Mouse (Mus musculus) lung, adult 18-20 months (tissue): ENCODE measurements at regions not wholly inside any gene's neighbourhood (a gene's known extent, or its start where the extent isn't known, plus 50 kb on each side); places are given as distances from the start of the nearest gene placed in this dataset.
"Not testable (repeated sequence)": the region's sequence is repeated elsewhere in the genome, so short reads cannot be mapped to it uniquely, and the experiment has no call there.

ENCODE experiments used
- DNase-seq, 2 experiments: peaks; one replicate each; pipeline ENCODE4 v3.0.0; 2022; ENCODE audit warnings: mixed read lengths in 2 of 2

GRCm38 (mm10) chr10:53482919-53483318 lies 103.2 kb upstream of the Cep85l start:
- DNase-seq, result no peak

- no peak for DNase-seq
Measured at GRCm38 (mm10) chr10:53470200-53470599, 90.5 kb upstream of the Cep85l start.

- DNase-seq, result peak; percentile 13 to 31
Measured at GRCm38 (mm10) chr10:53469611-53470010, 89.9 kb upstream of the Cep85l start.

DNA sequence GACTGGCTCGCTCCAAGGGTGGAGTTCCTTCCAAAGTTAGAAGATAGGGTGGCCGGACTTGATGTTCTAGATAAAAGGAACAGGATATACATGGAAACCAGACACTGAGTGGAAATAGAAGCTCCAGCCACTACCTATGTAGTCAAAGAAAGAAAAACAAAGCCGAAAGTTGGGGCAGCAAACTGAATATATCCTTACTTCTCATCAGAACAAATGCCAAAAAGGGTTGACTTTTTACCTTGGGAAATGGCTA lies 88.5 kb upstream of the Cep85l start:
- DNase-seq, result peak; percentile 9 to 54

- no peak for DNase-seq
Measured at GRCm38 (mm10) chr10:53467472-53468292, 87.9 kb upstream of the Cep85l start.

DNA sequence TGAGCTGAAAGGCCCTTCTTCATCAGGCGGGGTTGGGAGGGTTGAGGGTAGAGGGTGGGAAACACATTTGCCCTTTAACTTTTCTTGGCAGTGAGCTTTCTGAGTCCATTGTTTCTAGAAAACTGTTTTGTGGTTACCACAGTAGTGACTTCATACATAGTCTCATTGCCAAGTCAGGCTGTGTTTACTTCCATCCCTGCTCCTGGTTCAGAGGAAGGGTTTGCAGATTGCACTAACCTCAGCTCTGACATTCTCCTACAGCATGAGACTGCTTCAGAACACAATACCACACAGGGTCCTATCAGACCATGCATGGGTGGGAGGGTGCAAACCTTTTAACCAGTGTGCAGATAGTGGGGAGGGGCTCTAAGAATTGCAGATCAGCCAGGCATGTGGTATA lies 87.1 kb upstream of the Cep85l start:
- DNase-seq, result peak; percentile 33 to 74

- DNase-seq, result no peak
Measured at GRCm38 (mm10) chr10:53466261-53466660, 86.5 kb upstream of the Cep85l start.

- no peak for DNase-seq
Measured at GRCm38 (mm10) chr10:53464581-53464980, 84.8 kb upstream of the Cep85l start.

DNA sequence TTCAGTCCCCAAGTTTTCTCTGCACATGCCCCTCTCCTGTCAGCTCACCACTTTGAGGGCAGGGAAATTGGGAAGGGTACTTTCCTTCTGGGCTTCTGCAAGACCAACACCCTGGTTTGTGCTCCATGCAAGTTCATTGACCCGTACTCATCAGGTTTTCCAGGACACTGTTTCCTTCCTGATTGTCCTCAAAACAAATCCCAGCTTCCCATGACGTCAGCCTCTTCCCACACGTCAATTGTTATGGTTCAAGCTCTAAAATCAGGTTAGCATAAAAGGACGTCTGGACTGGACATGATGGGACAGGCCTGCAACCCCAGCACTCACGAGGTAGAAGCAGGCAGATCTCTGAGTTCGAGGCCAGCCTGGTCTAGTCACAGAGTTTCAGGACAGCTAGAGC lies 84.3 kb upstream of the Cep85l start:
- DNase-seq, result peak; percentile 53 to 78

DNA sequence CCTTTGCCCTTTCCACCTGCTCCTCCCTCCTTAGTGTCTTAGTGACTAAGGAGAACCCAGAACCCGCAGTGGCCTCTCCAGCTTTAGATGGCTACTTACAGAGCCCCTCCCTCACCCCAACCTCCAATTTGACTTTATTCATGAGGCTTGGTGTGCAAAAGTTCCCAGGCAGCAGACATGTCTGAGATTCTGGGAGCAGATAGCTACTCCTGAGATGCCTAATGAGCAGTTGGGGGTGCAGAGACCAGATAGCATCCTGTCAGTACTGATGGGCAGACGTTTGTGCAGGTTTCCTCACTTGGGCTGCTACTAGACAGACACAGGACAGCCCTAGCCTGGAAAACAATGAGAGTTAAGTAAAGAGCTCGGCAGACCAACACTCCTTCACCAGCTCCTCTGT lies 83.7 kb upstream of the Cep85l start:
- no peak for DNase-seq

- DNase-seq, result peak; percentile 23 to 51
Measured at GRCm38 (mm10) chr10:53462449-53463308, 82.9 kb upstream of the Cep85l start.

- DNase-seq, result peak in 1 of 2 experiments; percentile 39
Measured at GRCm38 (mm10) chr10:53461070-53461781, 81.5 kb upstream of the Cep85l start.

DNA sequence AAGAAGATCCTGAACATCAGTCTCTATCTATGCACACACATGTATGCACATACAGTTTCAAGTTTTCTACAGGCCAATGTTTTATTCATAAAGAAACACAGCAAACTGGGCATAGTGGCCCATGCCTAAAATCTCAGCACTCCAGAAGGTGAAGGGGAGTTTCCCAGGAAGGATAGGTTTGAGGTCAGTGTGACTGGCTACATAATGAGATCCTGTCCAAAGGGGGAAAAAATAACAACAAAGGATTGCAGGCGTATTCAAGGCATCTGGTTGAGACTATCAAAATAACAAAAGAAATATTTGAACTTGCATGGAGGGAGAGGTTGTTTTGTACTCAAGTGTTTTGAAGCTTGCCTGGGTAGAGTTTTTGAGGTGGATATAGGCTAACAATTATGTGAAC lies 80.0 kb upstream of the Cep85l start:
- DNase-seq, result not testable (repeated sequence)

- no peak for DNase-seq
Measured at GRCm38 (mm10) chr10:53456027-53456713, 76.4 kb upstream of the Cep85l start.

- no peak for DNase-seq
Measured at GRCm38 (mm10) chr10:53444789-53445188, 65.0 kb upstream of the Cep85l start.

GRCm38 (mm10) chr10:53443443-53443842 lies 63.7 kb upstream of the Cep85l start:
- DNase-seq, result no peak

DNA sequence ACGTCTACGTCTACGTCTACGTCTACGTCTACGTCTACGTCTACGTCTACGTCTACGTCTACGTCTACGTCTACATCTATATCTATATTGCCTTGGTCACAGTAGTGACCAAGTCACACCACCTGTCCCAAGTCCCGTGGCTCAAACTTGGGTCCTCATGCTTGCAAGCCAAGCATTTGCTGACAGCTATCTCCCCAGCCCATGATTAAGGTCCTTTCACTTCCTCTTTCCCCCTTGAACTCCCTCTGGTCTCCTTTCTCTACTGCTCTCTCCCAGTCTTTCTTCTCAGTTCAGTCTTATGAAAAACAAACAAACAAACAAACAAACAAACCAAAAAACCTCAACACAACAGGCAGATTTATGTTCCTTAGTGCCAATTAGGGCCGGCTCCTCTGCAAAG lies 63.2 kb upstream of the Cep85l start:
- DNase-seq, result no peak

DNA sequence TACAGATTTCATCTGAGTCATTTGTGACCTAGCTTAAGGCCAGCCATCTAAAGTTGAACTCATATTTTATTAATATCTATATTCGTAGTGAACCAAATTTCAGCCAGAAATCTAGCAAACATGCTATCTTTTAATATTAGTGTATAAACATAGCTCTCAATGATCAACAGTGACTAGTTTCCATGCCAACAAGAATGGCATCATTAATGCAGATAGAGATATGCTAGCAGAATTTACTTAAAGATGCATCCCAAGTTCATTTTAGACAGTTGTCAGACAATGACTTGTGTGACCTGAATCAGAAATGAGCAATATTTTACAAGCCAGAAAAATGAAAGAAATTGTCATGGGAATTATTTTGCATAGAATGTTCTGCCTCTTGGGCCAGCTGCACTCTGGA lies 60.5 kb upstream of the Cep85l start:
- no peak for DNase-seq

GRCm38 (mm10) chr10:53438388-53438787 lies 58.6 kb upstream of the Cep85l start:
- DNase-seq, result peak in 1 of 2 experiments; percentile 26

GRCm38 (mm10) chr10:53437724-53438123 lies 58.0 kb upstream of the Cep85l start:
- DNase-seq, result no peak

- DNase-seq, result no peak
Measured at GRCm38 (mm10) chr10:53436023-53436475, 56.3 kb upstream of the Cep85l start.

DNA sequence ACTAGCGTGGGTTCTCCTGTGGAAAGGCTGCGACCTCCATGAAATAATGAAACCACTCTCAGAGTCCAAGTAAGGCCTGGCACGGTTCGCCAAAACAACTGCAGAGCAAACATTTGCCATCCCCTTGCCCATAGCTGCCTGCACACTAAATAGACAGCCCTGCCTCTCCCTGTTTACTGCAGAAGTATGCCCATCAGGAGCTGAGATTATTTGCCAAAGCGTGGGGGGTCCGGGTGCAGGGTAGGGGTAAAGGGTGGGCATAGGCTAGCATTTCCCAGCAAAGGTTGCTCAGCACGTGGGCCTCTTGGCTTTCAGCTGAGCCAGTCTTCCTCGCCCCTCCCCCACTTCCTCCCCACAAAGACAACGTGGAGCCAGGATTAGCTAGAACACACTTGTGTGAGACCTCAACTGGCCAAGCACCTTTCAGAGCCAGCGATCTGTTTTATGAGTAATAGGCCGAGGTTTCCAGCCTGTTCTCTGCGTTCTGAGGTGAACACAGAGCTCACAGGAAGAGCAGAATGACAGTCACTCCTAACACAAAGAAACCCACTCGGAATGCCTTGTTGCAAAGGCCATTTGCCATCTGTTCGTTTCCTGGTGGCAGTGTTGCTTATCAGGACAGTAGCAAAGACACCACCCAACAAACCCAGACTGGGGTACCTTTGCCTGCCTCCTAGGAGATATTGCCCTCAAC lies 55.6 kb upstream of the Cep85l start:
- peak; percentile 83 to 85 for DNase-seq
